Mouse (Mus musculus): ENCODE data around the gene Hrc. TPM values are rescaled to one million over a fixed set of nuclear protein-coding genes. Genes with fewer than 3 reads are reported as not detected.

Gene Hrc
- polyA plus RNA-seq, 1 experiment from 2014 or later, result 0.58 TPM

GRCm38 (mm10) chr7:45316536-45316935, 18.6 kb upstream of the Hrc start:
- no peak for TF ChIP-seq CTCF (IDR thresholded peaks at IDR 0.05; ENCODE audit: low read depth)
- 85% methylated on average over 14 of the region's 14 CpGs for WGBS

GRCm38 (mm10) chr7:45322245-45322644, 12.8 kb upstream of the Hrc start:
- TF ChIP-seq CTCF (IDR thresholded peaks at IDR 0.05; ENCODE audit: low read depth), result no peak
- Histone ChIP-seq H3K27me3 (ENCODE audit: insufficient read depth, low read length) (no peaks in the 10 kb centered on the region), H3K36me3 (ENCODE audit: insufficient read depth) (peaks cover 26% of the 10 kb centered on the region), H3K27ac (ENCODE audit: low read depth) (no peak overlapping the region), H3K4me3 (ENCODE audit: low read depth, low read length) (no peak overlapping the region), H3K4me1 (ENCODE audit: insufficient read depth) (no peaks in the 10 kb centered on the region), H3K9me3 (ENCODE audit: low read depth, low read length) (no peaks in the 10 kb centered on the region), H3K9ac (no peak overlapping the region), H3K4me2 (no peak overlapping the region)
- ATAC-seq (ENCODE audit: insufficient read depth) (no peak), DNase-seq (no peak)
- 77% methylated on average over 4 of the region's 4 CpGs for WGBS

More at GRCm38 (mm10) chr7:45316536-45316935, 18.6 kb upstream of the Hrc start:
- no peak overlapping the region for H3K9ac ChIP-seq
- no peak overlapping the region for H3K4me3 ChIP-seq (ENCODE audit: low read depth, low read length)
- ATAC-seq (ENCODE audit: insufficient read depth) (no peak), DNase-seq (no peak)
- peaks cover 15% of the 10 kb centered on the region for H3K36me3 ChIP-seq (ENCODE audit: insufficient read depth)
- H3K9me3 ChIP-seq (ENCODE audit: low read depth, low read length), result no peaks in the 10 kb centered on the region
- H3K4me1 ChIP-seq (ENCODE audit: insufficient read depth), result 0 out of 2 replicates have a peak, but pooled peaks cover 3% of the 10 kb centered on the region
- H3K27me3 ChIP-seq (ENCODE audit: insufficient read depth, low read length), result no peaks in the 10 kb centered on the region
- no peak overlapping the region for H3K27ac ChIP-seq (ENCODE audit: low read depth)
- H3K4me2 ChIP-seq, result no peak overlapping the region

GRCm38 (mm10) chr7:45323069-45323468, 12.0 kb upstream of the Hrc start:
- Histone ChIP-seq H3K27me3 (ENCODE audit: insufficient read depth, low read length) (no peaks in the 10 kb centered on the region), H3K4me2 (no peak overlapping the region), H3K36me3 (ENCODE audit: insufficient read depth) (peaks cover 26% of the 10 kb centered on the region), H3K9ac (no peak overlapping the region), H3K27ac (ENCODE audit: low read depth) (no peak overlapping the region), H3K9me3 (ENCODE audit: low read depth, low read length) (no peaks in the 10 kb centered on the region), H3K4me3 (ENCODE audit: low read depth, low read length) (no peak overlapping the region), H3K4me1 (ENCODE audit: insufficient read depth) (no peaks in the 10 kb centered on the region)
- ATAC-seq (ENCODE audit: insufficient read depth) (no peak), DNase-seq (no peak)
- WGBS, result 91% methylated on average over 5 of the region's 5 CpGs
- no peak for TF ChIP-seq CTCF (IDR thresholded peaks at IDR 0.05; ENCODE audit: low read depth)

GRCm38 (mm10) chr7:45325800-45326199, 9.3 kb upstream of the Hrc start:
- ATAC-seq (ENCODE audit: insufficient read depth) (no peak), DNase-seq (no peak)
- no peaks in the 10 kb centered on the region for H3K4me1 ChIP-seq (ENCODE audit: insufficient read depth)
- no peaks in the 10 kb centered on the region for H3K27me3 ChIP-seq (ENCODE audit: insufficient read depth, low read length)
- H3K4me3 ChIP-seq (ENCODE audit: low read depth, low read length), result no peak overlapping the region
- no peaks in the 10 kb centered on the region for H3K9me3 ChIP-seq (ENCODE audit: low read depth, low read length)
- peaks cover 16% of the 10 kb centered on the region for H3K36me3 ChIP-seq (ENCODE audit: insufficient read depth)
- peak; percentile 31 for TF ChIP-seq CTCF (IDR thresholded peaks at IDR 0.05; ENCODE audit: low read depth)
- H3K4me2 ChIP-seq, result no peak overlapping the region
- H3K9ac ChIP-seq, result no peak overlapping the region
- H3K27ac ChIP-seq (ENCODE audit: low read depth), result no peak overlapping the region

- Histone ChIP-seq H3K9ac (no peak overlapping the region), H3K4me1 (ENCODE audit: insufficient read depth) (peaks cover 9% of the 10 kb centered on the region), H3K36me3 (ENCODE audit: insufficient read depth) (peaks cover 9% of the 10 kb centered on the region), H3K9me3 (ENCODE audit: low read depth, low read length) (no peaks in the 10 kb centered on the region), H3K27me3 (ENCODE audit: insufficient read depth, low read length) (no peaks in the 10 kb centered on the region), H3K4me3 (ENCODE audit: low read depth, low read length) (no peak overlapping the region), H3K27ac (ENCODE audit: low read depth) (no peak overlapping the region), H3K4me2 (no peak overlapping the region)
- DNase-seq (no peak), ATAC-seq (ENCODE audit: insufficient read depth) (no peak)
- no peak for TF ChIP-seq CTCF (IDR thresholded peaks at IDR 0.05; ENCODE audit: low read depth)
- WGBS, result 79% methylated on average over 13 of the region's 13 CpGs
Measured at GRCm38 (mm10) chr7:45328841-45329475, 6.1 kb upstream of the Hrc start.

- Histone ChIP-seq H3K4me3 (ENCODE audit: low read depth, low read length) (no peak overlapping the region), H3K4me1 (ENCODE audit: insufficient read depth) (peaks cover 15% of the 10 kb centered on the region), H3K4me2 (no peak overlapping the region), H3K36me3 (ENCODE audit: insufficient read depth) (no peaks in the 10 kb centered on the region), H3K27ac (ENCODE audit: low read depth) (no peak overlapping the region), H3K9ac (no peak overlapping the region), H3K9me3 (ENCODE audit: low read depth, low read length) (no peaks in the 10 kb centered on the region), H3K27me3 (ENCODE audit: insufficient read depth, low read length) (no peaks in the 10 kb centered on the region)
- 70% methylated on average over 6 of the region's 6 CpGs for WGBS
- DNase-seq, result no peak
- peak; percentile 33 for TF ChIP-seq CTCF (IDR thresholded peaks at IDR 0.05; ENCODE audit: low read depth)
- ATAC-seq (ENCODE audit: insufficient read depth), result no peak
Measured at GRCm38 (mm10) chr7:45331502-45331901, 3.6 kb upstream of the Hrc start.

GRCm38 (mm10) chr7:45332685-45333425, 2.2 kb upstream of the Hrc start:
- peak overlapping the region; percentile 93 for H3K27ac ChIP-seq (ENCODE audit: low read depth)
- peak overlapping the region; percentile 93 for H3K4me2 ChIP-seq
- no peaks in the 10 kb centered on the region for H3K36me3 ChIP-seq (ENCODE audit: insufficient read depth)
- peak overlapping the region; percentile 70 for H3K9ac ChIP-seq
- WGBS, result under 1% methylated on average over 22 of the region's 22 CpGs
- H3K9me3 ChIP-seq (ENCODE audit: low read depth, low read length), result no peaks in the 10 kb centered on the region
- TF ChIP-seq CTCF (IDR thresholded peaks at IDR 0.05; ENCODE audit: low read depth), result no peak
- no peaks in the 10 kb centered on the region for H3K27me3 ChIP-seq (ENCODE audit: insufficient read depth, low read length)
- H3K4me1 ChIP-seq (ENCODE audit: insufficient read depth), result peaks cover 15% of the 10 kb centered on the region
- DNase-seq (peak; percentile 84), ATAC-seq (ENCODE audit: insufficient read depth) (peak; percentile 75)
- peak overlapping the region; percentile 70 for H3K4me3 ChIP-seq (ENCODE audit: low read depth, low read length)
